Mouse (Mus musculus) embryonic stem cell, embryonic (primary cell): Measurements from ENCODE around the gene Clstn2.

ENCODE experiments used
- CTCF ChIA-PET, 4 experiments: fragments of 300-600 bp in 2 of 4; fragments of 350-600 bp in 2 of 4; sonication (Branson Sonifier 250); formaldehyde crosslinking; loops; one replicate each; lab custom pipeline; 2022; ENCODE audit warnings: inconsistent platforms in 2 of 4; lab: Charles Lee
- POLR2A ChIA-PET, 4 experiments: fragments of 300-600 bp in 2 of 4; fragments of 350-600 bp in 2 of 4; sonication (Branson Sonifier 250); formaldehyde crosslinking; loops; one replicate each; lab custom pipeline; 2022; ENCODE audit warnings: antibody characterized with exemption in 4 of 4, inconsistent platforms in 1 of 4; lab: Charles Lee

The Clstn2 gene

DNA sequence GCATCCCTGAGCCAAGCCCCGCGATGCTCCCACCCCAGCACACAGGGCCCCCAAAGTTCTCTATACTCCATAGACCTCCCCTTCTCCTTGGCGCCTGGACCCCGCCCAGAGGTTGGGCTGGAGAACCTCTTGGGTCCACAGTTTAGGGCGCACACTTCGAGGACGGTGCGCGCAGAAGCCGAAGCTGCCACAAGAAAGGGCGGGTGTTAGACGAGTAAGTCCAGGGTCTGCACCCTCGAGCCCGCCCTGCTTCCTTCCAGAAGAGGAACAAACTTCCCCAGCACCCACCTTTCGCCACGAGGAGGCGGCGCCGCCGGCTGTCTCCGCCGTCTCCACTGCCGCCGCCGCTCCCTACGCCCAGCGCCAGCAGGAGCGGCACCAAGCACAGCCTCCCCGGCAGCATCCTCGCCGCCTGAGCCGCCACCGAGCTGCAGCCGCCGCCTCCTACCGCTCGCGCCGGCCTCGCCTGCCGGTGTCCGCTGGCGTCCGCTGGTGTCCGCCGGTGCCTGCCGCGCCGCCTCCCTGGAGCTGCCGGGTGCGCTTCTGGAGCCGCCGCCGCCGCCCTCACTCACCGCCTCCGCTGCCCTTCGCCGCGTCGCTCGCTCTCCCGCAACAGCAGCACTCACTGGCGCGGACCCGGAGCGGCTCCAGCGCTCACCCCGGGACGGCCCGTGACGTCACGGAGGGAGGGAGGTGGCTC, at the start of gene Clstn2:
Gene Clstn2 (minus strand): TSS at position 609 of the 700 bp plus-strand sequence.
- ChIA-PET POLR2A (interaction anchor here in 3 of 4 experiments (0.6 to 1.4 kb wide), 3 partner anchors 9 to 569 kb away, joined by 3 to 4 read pairs (median 3); partner anchors contain the start of gene Mrps22 (in 1 of the 3)), CTCF (interaction anchor here in 3 of 4 experiments (1.0 to 2.2 kb wide), 4 partner anchors 17 to 861 kb away, joined by 3 to 7 read pairs (median 4); no protein-coding TSS in a partner anchor)

GRCm38 (mm10) chr9:98067767-98068166, 34.8 kb upstream of the Clstn2 start:
- CTCF ChIA-PET, result no interaction called here

GRCm38 (mm10) chr9:98061646-98062045, 28.7 kb upstream of the Clstn2 start:
- CTCF ChIA-PET, result no interaction called here
- POLR2A ChIA-PET, result interaction anchor here in 2 of 4 experiments (0.6 to 0.8 kb wide), 2 partner anchors 9 to 530 kb away, joined by 3 read pairs; no protein-coding TSS in a partner anchor

More at GRCm38 (mm10) chr9:98067767-98068166, 34.8 kb upstream of the Clstn2 start:
- POLR2A ChIA-PET, result interaction anchor here in 1 of 4 experiments (0.9 kb wide), 1 partner anchor 47 kb away, joined by 3 read pairs; no protein-coding TSS in a partner anchor

DNA sequence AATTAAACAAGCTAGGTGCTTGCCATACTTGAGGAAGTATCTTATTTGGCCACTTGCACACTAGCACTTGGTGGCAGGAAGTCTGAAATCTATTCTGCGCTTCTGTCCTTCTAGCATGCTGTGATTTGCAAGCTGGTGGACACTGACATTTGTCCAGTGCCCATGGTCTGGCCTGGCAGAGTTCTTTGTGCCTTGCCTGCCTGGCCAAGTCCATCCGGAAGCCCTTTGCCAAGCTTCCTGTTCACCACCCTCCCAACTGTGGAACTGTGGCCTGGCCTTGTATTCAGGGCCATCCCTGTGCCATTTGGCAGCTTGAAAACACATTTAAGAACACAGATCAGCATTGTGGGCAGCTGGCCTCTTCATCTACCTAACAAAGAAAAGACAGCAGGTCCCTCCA, 24.3 kb upstream of the Clstn2 start:
- POLR2A ChIA-PET, result no interaction called here
- CTCF ChIA-PET, result no interaction called here

GRCm38 (mm10) chr9:98051343-98051742, 18.4 kb upstream of the Clstn2 start:
- POLR2A ChIA-PET, result no interaction called here
- CTCF ChIA-PET, result no interaction called here

DNA sequence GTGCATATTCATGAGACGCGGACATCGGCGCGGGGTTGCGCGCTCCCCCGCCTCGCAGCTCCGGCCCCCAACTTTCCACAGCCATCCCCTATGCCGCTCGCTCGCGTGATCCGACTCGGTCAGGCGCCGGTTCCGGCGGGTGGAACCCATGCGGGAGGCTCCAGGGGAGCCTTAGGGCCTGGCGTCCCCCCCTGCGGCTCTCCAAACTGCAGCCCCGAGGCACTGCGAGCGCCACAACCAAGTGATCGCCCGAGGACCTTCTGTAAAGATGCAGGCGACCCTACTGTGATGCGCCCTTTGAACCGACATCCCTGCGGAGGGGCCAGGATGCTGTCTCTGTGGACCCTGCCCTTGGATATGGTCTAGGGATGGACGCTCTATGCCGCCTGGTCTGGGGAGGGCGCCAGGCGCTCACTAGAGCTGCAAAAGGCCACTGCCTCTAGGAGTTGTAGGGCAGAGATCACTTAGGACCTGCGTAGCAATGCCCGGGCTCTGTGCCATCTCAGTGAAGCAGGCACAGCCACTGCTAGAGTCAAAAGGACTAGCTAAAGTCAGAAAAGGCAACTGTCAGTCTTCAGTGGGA, 383 bp upstream of the Clstn2 start:
- POLR2A ChIA-PET, result interaction anchor here in 2 of 4 experiments (0.6 to 1.4 kb wide), 2 partner anchors 10 to 264 kb away, joined by 3 read pairs; no protein-coding TSS in a partner anchor
- CTCF ChIA-PET, result interaction anchor here in 3 of 4 experiments (1.0 to 2.2 kb wide), 4 partner anchors 17 to 861 kb away, joined by 3 to 7 read pairs (median 4); no protein-coding TSS in a partner anchor

DNA sequence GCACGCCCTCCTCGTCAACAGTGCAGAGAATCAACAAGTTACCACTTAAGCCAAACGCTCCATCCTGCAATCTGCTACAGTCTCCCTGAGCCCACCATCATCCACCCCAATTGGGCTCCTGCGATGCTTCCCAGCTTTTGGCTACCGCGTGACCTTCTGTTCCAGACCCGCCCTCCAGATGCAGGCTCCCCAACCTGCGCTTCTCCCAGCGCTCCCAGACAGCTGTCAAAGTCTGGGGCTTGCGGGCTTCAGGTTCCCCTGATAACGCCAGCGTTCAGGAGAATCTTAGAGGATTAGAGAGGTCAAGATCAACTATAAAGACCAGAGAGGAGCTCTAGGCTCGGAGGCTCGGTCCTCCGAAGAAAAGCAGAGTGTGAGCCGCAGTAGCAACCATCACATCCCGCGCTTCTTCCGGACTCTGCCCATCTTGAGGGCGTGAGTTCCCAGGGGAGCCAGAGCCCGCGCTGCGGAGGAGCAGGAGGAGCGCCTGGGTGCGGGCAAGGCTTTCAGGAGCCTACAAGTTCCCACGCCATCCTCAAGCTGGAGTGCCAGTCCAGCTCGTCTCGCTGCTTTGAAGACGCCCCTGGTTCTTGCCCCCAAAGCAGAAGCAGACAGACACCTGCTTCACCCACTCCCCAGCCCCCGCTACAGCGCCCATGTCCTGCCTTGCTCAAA, 946 bp downstream of the Clstn2 start:
- ChIA-PET CTCF (interaction anchor here (0.6 to 2.2 kb wide), 5 partner anchors 16 to 1745 kb away, joined by 3 to 7 read pairs (median 4); no protein-coding TSS in a partner anchor), POLR2A (interaction anchor here in 2 of 4 experiments (1.3 to 1.4 kb wide), 2 partner anchors 265 to 569 kb away, joined by 3 to 4 read pairs; partner anchors contain the start of gene Mrps22 (in 1 of the 2))

DNA sequence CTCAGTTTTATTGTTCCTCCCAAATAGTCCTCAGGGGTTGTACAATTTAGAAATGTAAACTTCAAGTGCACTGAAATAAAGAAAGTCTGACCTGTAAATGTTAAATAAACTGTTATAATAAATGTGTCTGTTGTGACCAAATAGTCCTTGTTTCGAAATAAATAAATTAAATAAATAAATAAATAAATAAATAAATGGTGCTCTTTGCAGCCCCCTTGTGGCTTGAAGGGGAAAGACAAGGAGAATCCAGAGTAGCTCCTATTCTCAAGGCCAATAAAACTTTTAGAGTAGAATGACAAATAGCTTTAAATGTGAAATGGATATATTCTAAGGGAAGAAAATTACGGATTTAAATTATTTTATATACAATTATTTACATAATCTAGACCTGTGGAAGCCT, 2.3 kb downstream of the Clstn2 start:
- CTCF ChIA-PET, result interaction anchor here in 2 of 4 experiments (1.0 to 1.6 kb wide), 3 partner anchors 10 to 733 kb away, joined by 3 to 5 read pairs (median 4); no protein-coding TSS in a partner anchor
- POLR2A ChIA-PET, result no interaction called here

GRCm38 (mm10) chr9:98025548-98025947, 7.4 kb downstream of the Clstn2 start:
- ChIA-PET CTCF (no interaction called here), POLR2A (no interaction called here)

DNA sequence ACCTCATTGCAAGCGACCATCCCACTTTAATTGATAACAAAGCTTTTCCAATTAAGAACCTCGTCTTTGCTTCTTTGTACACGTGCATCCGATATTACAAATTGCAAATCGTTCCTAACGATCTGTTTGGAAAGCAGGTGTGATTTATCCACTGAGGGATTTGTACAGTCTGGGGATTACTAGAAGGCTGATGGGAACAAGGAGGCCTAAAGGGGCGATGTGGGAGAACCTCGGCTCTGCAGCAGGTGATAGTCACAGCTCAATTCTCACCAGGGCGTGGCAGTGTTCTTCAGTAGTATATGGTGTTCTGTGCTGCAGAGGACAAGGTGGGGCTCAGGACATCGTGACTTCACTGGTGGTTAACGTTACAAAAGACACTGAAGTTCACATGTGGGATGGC, 9.9 kb downstream of the Clstn2 start:
- POLR2A ChIA-PET, result interaction anchor here in 1 of 4 experiments (0.6 kb wide), 1 partner anchor 10 kb away, joined by 3 read pairs; no protein-coding TSS in a partner anchor
- CTCF ChIA-PET, result no interaction called here

GRCm38 (mm10) chr9:98019876-98020275, 13.1 kb downstream of the Clstn2 start:
- ChIA-PET CTCF (no interaction called here), POLR2A (interaction anchor here in 1 of 4 experiments (0.7 to 1.0 kb wide), 2 partner anchors 47 to 309 kb away, joined by 3 read pairs; no protein-coding TSS in a partner anchor)

- ChIA-PET CTCF (interaction anchor here in 1 of 4 experiments (0.6 kb wide), 1 partner anchor 16 kb away, joined by 4 read pairs; no protein-coding TSS in a partner anchor), POLR2A (no interaction called here)
These were observed 14.3 kb downstream of the Clstn2 start for GRCm38 (mm10) chr9:98018687-98019086.

- ChIA-PET POLR2A (no interaction called here), CTCF (interaction anchor here in 1 of 4 experiments (1.1 kb wide), 1 partner anchor 16 kb away, joined by 3 read pairs; the partner anchor contains the start of gene Clstn2)
These were observed 16.4 kb downstream of the Clstn2 start for GRCm38 (mm10) chr9:98016576-98016975.

- POLR2A ChIA-PET, result interaction anchor here in 2 of 4 experiments (0.6 kb wide), 2 partner anchors 13 to 393 kb away, joined by 3 read pairs; no protein-coding TSS in a partner anchor
- CTCF ChIA-PET, result interaction anchor here in 1 of 4 experiments (0.7 kb wide), 1 partner anchor 1493 kb away, joined by 3 read pairs; no protein-coding TSS in a partner anchor
These were observed 36.6 kb downstream of the Clstn2 start for GRCm38 (mm10) chr9:97996349-97996748.

- ChIA-PET CTCF (no interaction called here), POLR2A (interaction anchor here in 1 of 4 experiments (0.6 to 0.8 kb wide), 2 partner anchors 13 to 1230 kb away, joined by 3 read pairs; no protein-coding TSS in a partner anchor)
These were observed 37.3 kb downstream of the Clstn2 start for GRCm38 (mm10) chr9:97995723-97996122.

DNA sequence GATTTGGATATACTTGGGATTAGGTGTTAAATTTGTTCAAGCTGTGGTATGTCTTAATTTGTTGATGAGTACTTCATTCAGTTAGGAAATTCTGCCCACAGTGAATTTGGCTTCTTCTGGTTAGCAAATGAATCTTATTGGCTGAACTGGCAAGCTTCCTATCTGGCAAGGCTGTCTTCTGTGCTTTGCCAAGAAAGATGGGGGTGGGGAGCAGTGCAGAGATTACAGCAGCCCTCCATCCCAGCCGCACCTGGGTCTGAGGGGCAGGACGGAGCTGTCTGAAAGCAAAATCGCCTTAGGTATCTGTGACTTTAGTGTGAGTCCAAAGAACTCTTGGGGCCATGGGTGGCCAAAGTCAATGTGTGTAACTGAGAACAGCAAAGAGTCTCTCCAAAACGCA, 40.9 kb downstream of the Clstn2 start:
- CTCF ChIA-PET, result no interaction called here
- POLR2A ChIA-PET, result no interaction called here

DNA sequence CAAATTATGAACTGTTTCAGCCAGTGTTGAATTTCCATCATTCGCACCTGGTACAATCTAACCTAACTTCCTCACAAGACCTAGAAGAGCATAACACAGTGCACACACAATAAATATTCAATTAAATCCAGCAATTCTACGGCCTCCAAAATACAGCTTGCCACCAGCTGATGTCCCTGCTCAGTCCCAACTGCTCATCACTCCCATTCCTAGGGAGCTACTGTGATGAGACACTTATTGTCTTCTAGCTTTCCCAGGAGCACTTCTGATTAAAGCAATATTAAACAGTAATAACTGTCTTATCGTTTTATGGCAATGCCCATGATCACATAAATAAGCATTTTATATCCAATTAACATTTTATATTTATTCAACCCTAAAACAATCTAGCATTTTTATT, 55.6 kb downstream of the Clstn2 start:
- CTCF ChIA-PET, result no interaction called here
- POLR2A ChIA-PET, result no interaction called here

GRCm38 (mm10) chr9:97974801-97975347, 58.1 kb downstream of the Clstn2 start:
- ChIA-PET CTCF (no interaction called here), POLR2A (no interaction called here)
